Mouse (Mus musculus): ENCODE data around the gene Unc50. TPM values are rescaled to one million over a fixed set of nuclear protein-coding genes. Genes with fewer than 3 reads are reported as not detected.

The Unc50 gene
- polyA plus RNA-seq, 1 experiment from 2014 or later = 78.6 TPM

DNA sequence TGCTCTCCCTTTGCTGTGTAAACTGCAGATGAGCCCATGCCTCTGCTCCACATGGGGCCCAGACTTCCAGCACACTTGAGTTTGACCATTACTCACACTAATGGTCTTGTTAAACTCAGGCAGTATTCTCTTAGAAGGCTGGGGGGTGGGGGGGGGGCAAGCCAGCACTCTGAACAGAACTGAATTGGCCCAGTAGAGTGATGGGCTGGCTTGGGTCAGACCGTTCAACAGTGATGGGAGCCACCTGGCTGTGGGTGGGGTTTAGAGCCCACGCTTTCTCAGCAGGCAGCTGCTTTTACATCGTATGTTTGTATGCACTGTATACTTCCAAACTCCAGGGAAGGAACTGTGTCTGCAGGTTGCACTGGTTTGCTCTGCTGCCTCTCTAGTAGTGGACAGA, 31.0 kb upstream of the Unc50 start:
- 68% methylated on average over 3 of the region's 3 CpGs for WGBS (ENCODE audit: insufficient replicate concordance)
- no peak overlapping the region for H3K4me3 ChIP-seq (ENCODE audit: low read depth, low read length)
- H3K4me2 ChIP-seq (ENCODE audit: low read depth, low read length) = no peak overlapping the region
- ATAC-seq = no peak
- no peak overlapping the region for H3K27ac ChIP-seq (ENCODE audit: low read depth)
- no peaks in the 10 kb centered on the region for H3K9me3 ChIP-seq (ENCODE audit: low read length)
- no peaks in the 10 kb centered on the region for H3K4me1 ChIP-seq (ENCODE audit: insufficient read depth)
- H3K27me3 ChIP-seq (ENCODE audit: insufficient read depth, low read length) = no peaks in the 10 kb centered on the region
- TF ChIP-seq EP300 (IDR thresholded peaks at IDR 0.05; ENCODE audit: low read depth) (no peak), CTCF (IDR thresholded peaks at IDR 0.05; ENCODE audit: low read depth) (no peak)
- no peak overlapping the region for H3K9ac ChIP-seq (replicated peaks)
- DNase-seq = no peak
- peaks cover 31% of the 10 kb centered on the region for H3K36me3 ChIP-seq (replicated peaks; ENCODE audit: insufficient read depth, low read length)

DNA sequence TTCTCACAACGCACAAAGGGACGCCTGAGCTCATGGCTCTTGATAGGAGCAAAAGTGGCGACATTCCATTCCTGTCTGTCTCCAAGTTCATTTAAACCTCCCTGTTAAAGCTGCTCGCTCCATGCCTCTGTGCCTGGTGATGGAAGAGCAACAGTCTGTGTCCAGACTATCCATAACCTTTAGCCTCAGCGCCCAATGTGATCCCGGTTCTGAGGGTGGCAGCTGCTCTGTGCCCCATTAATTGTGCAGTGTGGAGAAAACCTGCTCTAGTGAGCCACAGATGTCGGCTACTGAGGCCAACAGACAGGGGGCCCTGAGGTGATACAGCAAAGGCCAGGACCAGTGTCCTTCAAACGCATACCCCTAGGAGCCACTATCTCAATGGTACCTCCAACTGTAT, 30.2 kb upstream of the Unc50 start:
- no peak for TF ChIP-seq EP300 (IDR thresholded peaks at IDR 0.05; ENCODE audit: low read depth)
- no peak for TF ChIP-seq CTCF (IDR thresholded peaks at IDR 0.05; ENCODE audit: low read depth)
- H3K27ac ChIP-seq (ENCODE audit: low read depth) = no peak overlapping the region
- WGBS (ENCODE audit: insufficient replicate concordance) = 75% methylated on average over 8 of the region's 8 CpGs

DNA sequence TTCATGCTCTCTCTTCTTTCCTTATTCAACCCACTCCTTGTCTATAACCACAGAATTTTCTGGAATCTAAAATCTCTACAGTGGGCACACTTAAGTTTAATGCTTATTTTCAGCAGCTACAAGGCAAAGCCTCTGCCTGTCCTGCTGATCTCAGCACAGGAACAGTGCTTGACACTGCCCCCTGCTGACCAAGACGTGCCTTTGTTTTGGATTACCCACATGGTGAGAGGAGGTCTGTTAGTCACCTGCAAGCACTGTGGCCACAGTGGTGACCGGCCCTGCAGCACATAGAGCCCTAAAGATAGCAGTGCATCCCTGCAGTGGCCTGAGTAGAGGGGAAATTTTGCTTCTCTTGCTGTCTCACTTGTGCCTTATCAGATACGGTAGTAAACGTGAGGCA, 28.3 kb upstream of the Unc50 start:
- Histone ChIP-seq H3K27me3 (ENCODE audit: insufficient read depth, low read length) (no peaks in the 10 kb centered on the region), H3K4me3 (ENCODE audit: low read depth, low read length) (no peak overlapping the region), H3K36me3 (replicated peaks; ENCODE audit: insufficient read depth, low read length) (peaks cover 31% of the 10 kb centered on the region), H3K9me3 (ENCODE audit: low read length) (no peaks in the 10 kb centered on the region), H3K27ac (ENCODE audit: low read depth) (no peak overlapping the region), H3K4me2 (ENCODE audit: low read depth, low read length) (no peak overlapping the region), H3K4me1 (ENCODE audit: insufficient read depth) (no peaks in the 10 kb centered on the region), H3K9ac (replicated peaks) (no peak overlapping the region)
- DNase-seq = peak; percentile 59
- TF ChIP-seq CTCF (IDR thresholded peaks at IDR 0.05; ENCODE audit: low read depth) (peak; percentile 81), EP300 (IDR thresholded peaks at IDR 0.05; ENCODE audit: low read depth) (no peak)
- 50% methylated on average over 4 of the region's 4 CpGs for WGBS (ENCODE audit: insufficient replicate concordance)
- no peak for ATAC-seq

More for the DNA sequence above, 30.2 kb upstream of the Unc50 start:
- Histone ChIP-seq H3K36me3 (replicated peaks; ENCODE audit: insufficient read depth, low read length) (peaks cover 32% of the 10 kb centered on the region), H3K4me1 (ENCODE audit: insufficient read depth) (no peaks in the 10 kb centered on the region), H3K9ac (replicated peaks) (no peak overlapping the region), H3K27me3 (ENCODE audit: insufficient read depth, low read length) (no peaks in the 10 kb centered on the region), H3K4me3 (ENCODE audit: low read depth, low read length) (no peak overlapping the region), H3K9me3 (ENCODE audit: low read length) (no peaks in the 10 kb centered on the region), H3K4me2 (ENCODE audit: low read depth, low read length) (no peak overlapping the region)
- ATAC-seq (no peak), DNase-seq (no peak)

DNA sequence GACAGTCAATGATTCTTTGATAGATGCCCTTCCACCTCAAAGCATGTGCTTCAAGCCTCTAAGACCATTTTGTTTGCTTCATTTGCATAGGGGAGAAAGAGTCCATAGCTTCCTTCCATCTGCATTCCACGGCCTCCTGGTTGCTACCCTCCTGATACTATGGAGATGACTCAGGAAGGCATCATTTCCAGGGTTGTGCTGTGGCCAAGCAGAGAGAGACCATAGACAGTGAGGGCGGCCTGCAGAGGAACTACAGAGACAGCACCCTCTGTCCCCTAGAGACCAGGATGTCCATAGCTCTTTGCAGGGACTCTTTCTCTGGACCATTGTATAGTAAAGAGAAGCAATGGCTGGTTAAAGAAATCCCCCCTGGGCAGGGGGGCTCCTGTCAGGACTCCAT, 24.8 kb upstream of the Unc50 start:
- no peaks in the 10 kb centered on the region for H3K4me1 ChIP-seq (ENCODE audit: insufficient read depth)
- no peaks in the 10 kb centered on the region for H3K9me3 ChIP-seq (ENCODE audit: low read length)
- ATAC-seq (no peak), DNase-seq (no peak)
- H3K27me3 ChIP-seq (ENCODE audit: insufficient read depth, low read length) = no peaks in the 10 kb centered on the region
- H3K4me3 ChIP-seq (ENCODE audit: low read depth, low read length) = no peak overlapping the region
- H3K36me3 ChIP-seq (replicated peaks; ENCODE audit: insufficient read depth, low read length) = peaks cover 16% of the 10 kb centered on the region
- H3K27ac ChIP-seq (ENCODE audit: low read depth) = no peak overlapping the region
- no peak overlapping the region for H3K4me2 ChIP-seq (ENCODE audit: low read depth, low read length)
- no peak for TF ChIP-seq EP300 (IDR thresholded peaks at IDR 0.05; ENCODE audit: low read depth)
- no peak for TF ChIP-seq CTCF (IDR thresholded peaks at IDR 0.05; ENCODE audit: low read depth)
- 73% methylated on average over 2 of the region's 2 CpGs for WGBS (ENCODE audit: insufficient replicate concordance)
- H3K9ac ChIP-seq (replicated peaks) = no peak overlapping the region

DNA sequence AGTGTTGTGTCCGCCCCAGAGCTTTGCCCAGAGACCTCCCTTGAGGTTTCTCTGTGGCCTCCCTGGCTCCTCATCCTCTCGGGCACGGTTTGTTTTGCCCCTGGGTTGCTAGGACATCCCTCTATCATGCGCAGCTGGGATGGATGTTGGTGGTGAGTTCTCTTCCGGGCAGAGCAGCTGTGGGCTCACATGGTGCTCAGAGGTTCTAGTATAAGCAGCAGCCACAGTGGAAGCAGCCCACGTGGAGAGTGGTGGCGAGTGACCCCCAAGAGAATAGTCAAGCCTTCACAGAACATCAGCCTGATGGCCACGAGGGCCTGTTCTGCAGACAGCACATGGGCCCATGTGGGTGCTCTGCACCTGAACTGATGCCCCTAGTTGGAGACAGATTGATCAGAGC, 22.7 kb upstream of the Unc50 start:
- H3K27ac ChIP-seq (ENCODE audit: low read depth) = no peak overlapping the region
- H3K9me3 ChIP-seq (ENCODE audit: low read length) = no peaks in the 10 kb centered on the region
- no peaks in the 10 kb centered on the region for H3K4me1 ChIP-seq (ENCODE audit: insufficient read depth)
- H3K4me2 ChIP-seq (ENCODE audit: low read depth, low read length) = no peak overlapping the region
- peaks cover 13% of the 10 kb centered on the region; the same call in 1 of the 2 replicates for H3K36me3 ChIP-seq (replicated peaks; ENCODE audit: insufficient read depth, low read length)
- H3K4me3 ChIP-seq (ENCODE audit: low read depth, low read length) = no peak overlapping the region
- TF ChIP-seq CTCF (IDR thresholded peaks at IDR 0.05; ENCODE audit: low read depth) (no peak), EP300 (IDR thresholded peaks at IDR 0.05; ENCODE audit: low read depth) (no peak)
- H3K27me3 ChIP-seq (ENCODE audit: insufficient read depth, low read length) = no peaks in the 10 kb centered on the region
- H3K9ac ChIP-seq (replicated peaks) = no peak overlapping the region
- WGBS (ENCODE audit: insufficient replicate concordance) = 70% methylated on average over 8 of the region's 8 CpGs
- no peak for DNase-seq
- no peak for ATAC-seq

DNA sequence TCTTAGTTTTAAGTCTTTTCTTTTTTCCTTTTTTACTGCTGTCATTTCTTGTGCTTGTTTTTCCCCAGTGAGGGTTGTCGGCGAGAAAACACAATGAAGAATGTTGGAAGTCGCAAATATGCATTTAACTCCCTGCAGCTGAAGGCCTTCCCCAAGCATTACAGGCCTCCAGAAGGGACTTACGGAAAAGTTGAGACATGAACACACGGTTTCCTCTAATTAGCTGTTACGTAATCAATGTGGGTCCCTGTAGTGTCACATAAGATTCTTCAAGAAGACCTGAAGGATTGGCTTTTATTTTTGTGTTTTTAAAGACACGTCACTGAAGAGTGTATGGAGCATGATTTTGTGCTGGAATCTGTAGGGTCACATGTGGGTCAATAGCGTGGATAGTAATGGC, 21.9 kb upstream of the Unc50 start:
- H3K4me1 ChIP-seq (ENCODE audit: insufficient read depth) = no peaks in the 10 kb centered on the region
- H3K27me3 ChIP-seq (ENCODE audit: insufficient read depth, low read length) = no peaks in the 10 kb centered on the region
- no peaks in the 10 kb centered on the region for H3K9me3 ChIP-seq (ENCODE audit: low read length)
- 73% methylated on average over 8 of the region's 8 CpGs for WGBS (ENCODE audit: insufficient replicate concordance)
- H3K9ac ChIP-seq (replicated peaks) = no peak overlapping the region
- peaks cover 13% of the 10 kb centered on the region; the same call in 1 of the 2 replicates for H3K36me3 ChIP-seq (replicated peaks; ENCODE audit: insufficient read depth, low read length)
- H3K4me2 ChIP-seq (ENCODE audit: low read depth, low read length) = no peak overlapping the region
- no peak overlapping the region for H3K27ac ChIP-seq (ENCODE audit: low read depth)
- ATAC-seq (no peak), DNase-seq (no peak)
- TF ChIP-seq EP300 (IDR thresholded peaks at IDR 0.05; ENCODE audit: low read depth) (no peak), CTCF (IDR thresholded peaks at IDR 0.05; ENCODE audit: low read depth) (no peak)
- H3K4me3 ChIP-seq (ENCODE audit: low read depth, low read length) = no peak overlapping the region

DNA sequence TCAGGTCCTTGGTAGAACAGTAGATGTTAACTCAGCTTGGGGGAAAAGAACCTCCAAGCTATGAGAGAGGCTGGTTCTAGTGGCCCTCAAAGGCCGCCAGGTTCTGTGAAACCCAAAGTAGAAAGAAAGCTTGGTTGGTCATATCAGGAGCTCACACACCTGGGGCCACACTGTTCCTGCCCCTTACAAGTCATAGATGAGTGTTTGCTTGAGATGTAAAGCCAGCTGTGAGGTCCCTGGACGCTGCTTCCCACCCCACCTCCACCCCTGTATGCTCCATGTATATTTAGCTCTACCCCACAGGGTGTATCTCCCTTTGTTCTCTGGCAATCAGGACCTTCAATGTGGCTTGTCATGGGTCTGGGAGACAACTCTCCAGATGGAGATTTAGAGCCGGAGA, 21.3 kb upstream of the Unc50 start:
- ATAC-seq = no peak
- TF ChIP-seq CTCF (IDR thresholded peaks at IDR 0.05; ENCODE audit: low read depth) = no peak
- TF ChIP-seq EP300 (IDR thresholded peaks at IDR 0.05; ENCODE audit: low read depth) = no peak
- Histone ChIP-seq H3K27me3 (ENCODE audit: insufficient read depth, low read length) (no peaks in the 10 kb centered on the region), H3K27ac (ENCODE audit: low read depth) (no peak overlapping the region), H3K36me3 (replicated peaks; ENCODE audit: insufficient read depth, low read length) (peaks cover 12% of the 10 kb centered on the region; the same call in 1 of the 2 replicates), H3K9ac (replicated peaks) (no peak overlapping the region), H3K9me3 (ENCODE audit: low read length) (no peaks in the 10 kb centered on the region), H3K4me1 (ENCODE audit: insufficient read depth) (no peaks in the 10 kb centered on the region), H3K4me3 (ENCODE audit: low read depth, low read length) (no peak overlapping the region), H3K4me2 (ENCODE audit: low read depth, low read length) (no peak overlapping the region)
- DNase-seq = no peak
- 82% methylated on average over 3 of the region's 3 CpGs for WGBS (ENCODE audit: insufficient replicate concordance)
